Mouse (Mus musculus): ENCODE data around the gene Lrp6.

- TF ChIP-seq POLR2A (IDR thresholded peaks at IDR 0.05; ENCODE audit: borderline replicate concordance, insufficient read depth, low read length), result no peak
- TF ChIP-seq CTCF (IDR thresholded peaks at IDR 0.05; ENCODE audit: borderline replicate concordance, insufficient read depth, low read depth, low read length), result no peak
These were observed 11.3 kb upstream of the Lrp6 start for GRCm38 (mm10) chr6:134578039-134578438.

Measured in cerebellum, adult 2 months (tissue).